Mouse (Mus musculus): ENCODE data around the gene 1500009C09Rik. TPM values are rescaled to one million over a fixed set of nuclear protein-coding genes. Genes with fewer than 3 reads are reported as not detected.

1500009C09Rik gene
- polyA plus RNA-seq, 1 experiment from 2014 or later: 0.35 TPM

DNA sequence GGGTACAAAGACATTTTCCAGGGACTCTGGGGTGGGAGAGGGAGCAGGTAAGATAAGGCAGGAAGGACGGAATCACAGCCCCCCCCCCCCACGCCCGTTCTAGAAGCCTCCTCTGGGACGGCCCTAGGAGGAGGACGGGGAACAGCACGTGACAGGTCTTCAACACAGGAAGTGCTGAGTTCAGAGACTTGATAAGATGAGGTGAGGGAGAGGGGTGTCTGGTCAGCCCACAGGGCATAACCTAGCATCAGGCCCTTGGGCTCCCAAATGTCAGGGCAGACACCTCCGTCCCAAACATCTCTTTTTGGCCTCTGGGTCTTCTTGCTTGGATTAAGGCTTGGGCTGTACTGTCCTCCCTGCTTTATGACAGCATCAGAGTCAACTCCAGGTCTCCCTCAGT is 28.9 kb upstream of the 1500009C09Rik start:
- H3K36me3 ChIP-seq (replicated peaks; ENCODE audit: control insufficient read depth, insufficient read depth, low read depth, low read length): no peaks in the 10 kb centered on the region
- H3K27ac ChIP-seq (replicated peaks; ENCODE audit: low read depth, low read length): no peak overlapping the region
- no peak overlapping the region for H3K4me2 ChIP-seq (ENCODE audit: low read depth, low read length)
- no peak overlapping the region for H3K9ac ChIP-seq (replicated peaks; ENCODE audit: low read length)
- no peak overlapping the region for H3K4me3 ChIP-seq (ENCODE audit: low read depth, low read length)
- H3K9me3 ChIP-seq (replicated peaks; ENCODE audit: control insufficient read depth, low read length): no peaks in the 10 kb centered on the region
- WGBS: 40% methylated on average over 7 of the region's 7 CpGs
- peaks cover 20% of the 10 kb centered on the region for H3K27me3 ChIP-seq (ENCODE audit: control insufficient read depth, insufficient read depth, low read length)
- DNase-seq (ENCODE audit: low spot score): no peak
- ATAC-seq (replicated peaks; ENCODE audit: insufficient number of reproducible peaks, low FRiP score, low TSS enrichment, low read depth): no peak
- H3K4me1 ChIP-seq (ENCODE audit: control insufficient read depth, insufficient read depth, low read length): 0 out of 2 replicates have a peak, but pooled peaks cover 2% of the 10 kb centered on the region

DNA sequence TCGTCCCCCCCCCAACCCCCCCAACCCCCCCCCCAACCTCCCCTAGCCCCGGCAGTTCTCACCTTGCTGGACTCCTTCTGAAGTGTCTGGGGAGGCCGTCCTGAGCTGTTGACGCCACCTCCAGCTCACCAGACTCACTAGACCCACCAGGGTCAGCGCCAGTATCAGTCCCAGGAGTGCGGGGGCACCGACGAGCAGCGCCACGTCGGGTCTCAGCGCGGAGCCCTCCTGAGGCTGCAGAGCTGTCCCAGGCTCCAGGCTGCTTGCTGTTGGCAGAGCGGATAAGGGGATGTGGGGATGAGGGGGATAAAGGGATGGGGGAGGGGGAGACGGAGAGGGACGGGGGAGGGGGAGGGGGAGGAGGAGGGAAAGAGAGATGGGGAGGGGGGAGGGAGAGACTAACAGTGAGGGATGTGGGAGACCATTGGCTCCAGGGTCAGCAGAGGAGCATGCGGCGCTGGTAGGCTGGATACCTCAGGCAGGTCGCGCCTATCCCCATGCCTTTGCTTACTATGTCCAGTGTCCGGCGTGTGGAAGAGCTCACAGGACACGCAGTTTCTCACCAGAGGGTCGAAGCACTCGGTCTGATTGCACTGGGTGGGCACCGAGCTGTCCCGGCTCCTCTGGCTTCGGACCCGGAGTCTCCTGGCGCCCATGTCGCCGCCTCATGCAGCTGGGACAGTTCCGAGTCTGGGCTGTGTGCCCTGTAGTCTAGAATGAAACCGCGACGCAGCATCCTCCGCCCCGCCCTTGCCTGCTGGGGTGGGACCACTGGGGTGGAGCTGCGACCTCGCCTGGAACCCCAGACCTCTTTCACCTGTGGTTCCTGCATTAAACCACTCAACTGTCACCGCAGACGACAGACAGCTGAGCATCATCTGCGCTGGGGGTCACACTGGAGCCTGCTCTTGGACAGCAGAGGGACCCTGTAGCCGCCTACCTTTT is 28.3 kb upstream of the 1500009C09Rik start, which contains the start of gene Tnfrsf13c:
Gene Tnfrsf13c (minus strand): TSS at position 713 of the 945 bp plus-strand sequence.
- Histone ChIP-seq H3K36me3 (replicated peaks; ENCODE audit: control insufficient read depth, insufficient read depth, low read depth, low read length) (no peaks in the 10 kb centered on the region), H3K4me3 (ENCODE audit: low read depth, low read length) (peak within 1 kb of the TSS; percentile 29), H3K9me3 (replicated peaks; ENCODE audit: control insufficient read depth, low read length) (no peaks in the 10 kb centered on the region), H3K4me1 (ENCODE audit: control insufficient read depth, insufficient read depth, low read length) (0 out of 2 replicates have a peak, but pooled peaks cover 2% of the 10 kb centered on the region), H3K27me3 (ENCODE audit: control insufficient read depth, insufficient read depth, low read length) (peaks cover 20% of the 10 kb centered on the region), H3K9ac (replicated peaks; ENCODE audit: low read length) (peak within 1 kb of the TSS; percentile 34), H3K27ac (replicated peaks; ENCODE audit: low read depth, low read length) (no peak within 1 kb of the TSS), H3K4me2 (ENCODE audit: low read depth, low read length) (peak within 1 kb of the TSS; percentile 63)
- ATAC-seq (replicated peaks; ENCODE audit: insufficient number of reproducible peaks, low FRiP score, low TSS enrichment, low read depth) (peak; percentile 60; the same call in 1 of the 2 replicates), DNase-seq (ENCODE audit: low spot score) (no peak)
- WGBS: 2% methylated on average over 39 of the region's 44 CpGs

DNA sequence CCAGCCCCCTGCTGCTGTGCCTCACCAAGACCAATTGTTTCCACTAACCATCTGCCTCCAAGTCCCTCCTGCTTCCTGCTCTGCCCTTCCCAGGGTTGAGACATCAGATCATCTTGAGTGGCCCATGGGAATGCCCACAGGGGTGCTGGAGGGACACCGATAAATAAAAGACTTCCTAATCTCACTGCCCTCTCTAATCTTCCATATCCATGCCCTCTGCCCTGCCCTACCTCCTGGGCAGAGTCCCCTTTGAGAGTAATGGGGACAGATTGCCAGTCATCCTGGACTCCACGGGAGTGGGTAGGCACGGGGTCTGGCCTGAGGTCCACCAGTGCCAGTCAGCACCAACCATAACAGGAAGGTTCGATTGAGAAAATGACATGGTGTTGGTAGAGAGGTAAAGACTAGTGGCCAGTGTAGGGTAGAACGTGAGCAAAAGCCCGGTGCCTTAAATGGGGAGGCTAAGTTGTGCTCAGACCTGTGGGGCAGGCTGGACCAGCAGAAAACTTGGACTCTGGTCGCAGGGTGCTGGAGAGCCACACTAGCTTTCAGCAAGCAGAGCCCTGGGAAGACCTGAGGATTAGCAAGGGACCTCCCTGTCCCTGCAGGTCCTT is 27.5 kb upstream of the 1500009C09Rik start:
- Histone ChIP-seq H3K36me3 (replicated peaks; ENCODE audit: control insufficient read depth, insufficient read depth, low read depth, low read length) (no peaks in the 10 kb centered on the region), H3K27me3 (ENCODE audit: control insufficient read depth, insufficient read depth, low read length) (peaks cover 20% of the 10 kb centered on the region), H3K4me1 (ENCODE audit: control insufficient read depth, insufficient read depth, low read length) (0 out of 2 replicates have a peak, but pooled peaks cover 2% of the 10 kb centered on the region), H3K27ac (replicated peaks; ENCODE audit: low read depth, low read length) (no peak overlapping the region), H3K9ac (replicated peaks; ENCODE audit: low read length) (no peak overlapping the region), H3K4me3 (ENCODE audit: low read depth, low read length) (no peak overlapping the region), H3K4me2 (ENCODE audit: low read depth, low read length) (no peak overlapping the region), H3K9me3 (replicated peaks; ENCODE audit: control insufficient read depth, low read length) (no peaks in the 10 kb centered on the region)
- WGBS: 34% methylated on average over 7 of the region's 7 CpGs
- DNase-seq (ENCODE audit: low spot score) (no peak), ATAC-seq (replicated peaks; ENCODE audit: insufficient number of reproducible peaks, low FRiP score, low TSS enrichment, low read depth) (no peak)

DNA sequence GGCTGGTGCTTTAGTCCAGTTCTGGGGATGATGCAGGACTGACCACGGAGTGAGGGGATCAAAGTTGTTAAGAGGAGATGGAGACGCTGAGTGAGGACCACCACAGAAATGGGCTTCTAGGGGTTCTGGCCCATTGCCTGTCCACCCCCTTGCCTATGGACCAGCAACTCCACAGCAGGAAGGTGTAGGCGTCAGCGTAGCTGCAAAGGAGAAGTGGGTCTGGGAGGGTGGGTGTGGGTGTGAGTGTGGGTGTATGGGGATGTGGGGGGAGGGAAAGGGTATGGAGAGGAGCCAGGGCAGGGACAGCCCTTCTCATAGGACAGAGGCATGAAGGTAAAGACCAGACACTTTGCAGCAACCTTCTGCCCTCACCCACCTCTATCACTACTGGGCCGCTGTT is 26.4 kb upstream of the 1500009C09Rik start:
- no peaks in the 10 kb centered on the region for H3K36me3 ChIP-seq (replicated peaks; ENCODE audit: control insufficient read depth, insufficient read depth, low read depth, low read length)
- DNase-seq (ENCODE audit: low spot score) (no peak), ATAC-seq (replicated peaks; ENCODE audit: insufficient number of reproducible peaks, low FRiP score, low TSS enrichment, low read depth) (no peak)
- no peak overlapping the region for H3K9ac ChIP-seq (replicated peaks; ENCODE audit: low read length)
- H3K27me3 ChIP-seq (ENCODE audit: control insufficient read depth, insufficient read depth, low read length): peaks cover 20% of the 10 kb centered on the region
- no peak overlapping the region for H3K27ac ChIP-seq (replicated peaks; ENCODE audit: low read depth, low read length)
- WGBS: 90% methylated on average over 5 of the region's 5 CpGs
- peaks cover 2% of the 10 kb centered on the region; the same call in 1 of the 2 replicates for H3K4me1 ChIP-seq (ENCODE audit: control insufficient read depth, insufficient read depth, low read length)
- H3K9me3 ChIP-seq (replicated peaks; ENCODE audit: control insufficient read depth, low read length): no peaks in the 10 kb centered on the region
- H3K4me3 ChIP-seq (ENCODE audit: low read depth, low read length): no peak overlapping the region
- H3K4me2 ChIP-seq (ENCODE audit: low read depth, low read length): no peak overlapping the region

DNA sequence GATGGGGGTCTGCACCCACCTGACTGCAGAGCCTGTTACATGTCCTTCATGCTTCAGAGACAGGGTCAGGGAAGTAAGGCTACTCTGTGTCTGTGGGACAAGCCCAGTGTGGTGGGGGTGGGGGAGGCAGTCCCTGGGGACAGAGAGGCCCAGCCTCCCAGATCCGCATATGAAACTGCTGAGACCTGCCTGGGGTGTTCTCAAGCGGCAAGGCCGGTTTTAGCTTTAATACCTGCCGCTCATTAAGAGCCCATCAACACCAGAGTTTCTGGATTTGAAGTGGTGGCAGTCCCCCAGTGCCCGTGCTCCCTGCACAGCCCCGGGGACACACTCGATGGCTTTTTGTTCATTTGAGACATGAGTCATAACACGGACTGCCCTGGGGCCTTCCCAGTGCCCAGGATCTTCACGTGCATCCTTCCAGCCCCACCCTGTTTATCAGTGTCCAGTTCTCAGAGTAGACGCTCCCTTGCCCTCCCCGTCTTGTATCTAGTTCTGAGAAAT is 22.6 kb upstream of the 1500009C09Rik start:
- H3K4me3 ChIP-seq (ENCODE audit: low read depth, low read length): no peak overlapping the region
- peaks cover 9% of the 10 kb centered on the region for H3K27me3 ChIP-seq (ENCODE audit: control insufficient read depth, insufficient read depth, low read length)
- no peaks in the 10 kb centered on the region for H3K9me3 ChIP-seq (replicated peaks; ENCODE audit: control insufficient read depth, low read length)
- H3K4me2 ChIP-seq (ENCODE audit: low read depth, low read length): no peak overlapping the region
- H3K9ac ChIP-seq (replicated peaks; ENCODE audit: low read length): no peak overlapping the region
- WGBS: 39% methylated on average over 11 of the region's 11 CpGs
- H3K27ac ChIP-seq (replicated peaks; ENCODE audit: low read depth, low read length): no peak overlapping the region
- DNase-seq (ENCODE audit: low spot score) (no peak), ATAC-seq (replicated peaks; ENCODE audit: insufficient number of reproducible peaks, low FRiP score, low TSS enrichment, low read depth) (0 out of 2 replicates have a peak, but pooled peaks have one; percentile 50)
- H3K4me1 ChIP-seq (ENCODE audit: control insufficient read depth, insufficient read depth, low read length): no peaks in the 10 kb centered on the region; the same call in 1 of the 2 replicates
- no peaks in the 10 kb centered on the region for H3K36me3 ChIP-seq (replicated peaks; ENCODE audit: control insufficient read depth, insufficient read depth, low read depth, low read length)

DNA sequence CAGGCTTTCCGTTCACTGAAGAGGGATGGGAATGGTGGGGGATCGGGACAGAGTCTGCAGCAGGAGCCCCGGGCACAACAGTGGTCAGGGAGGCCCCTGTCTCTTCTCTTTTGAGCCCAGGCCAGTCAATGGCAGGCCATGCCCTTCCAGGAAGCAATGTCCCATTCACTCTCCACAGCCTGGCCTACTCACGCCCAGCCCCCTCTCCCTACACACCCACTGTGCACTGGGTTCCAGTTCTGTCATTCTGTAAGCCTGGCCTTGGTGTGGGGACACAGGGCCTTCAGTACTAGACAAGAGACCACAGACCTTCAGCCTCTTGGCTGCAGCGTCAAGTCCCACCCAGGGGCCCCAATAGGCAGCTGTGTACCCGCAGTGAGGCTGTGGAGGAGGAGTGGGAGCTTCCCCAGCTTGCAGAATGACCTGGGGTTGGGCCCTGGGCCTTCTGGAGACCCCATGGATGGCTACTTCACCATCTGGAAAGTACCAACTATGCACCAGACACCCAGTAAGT is 22.0 kb upstream of the 1500009C09Rik start:
- H3K27ac ChIP-seq (replicated peaks; ENCODE audit: low read depth, low read length): no peak overlapping the region
- H3K27me3 ChIP-seq (ENCODE audit: control insufficient read depth, insufficient read depth, low read length): peaks cover 4% of the 10 kb centered on the region; the same call in 1 of the 2 replicates
- H3K36me3 ChIP-seq (replicated peaks; ENCODE audit: control insufficient read depth, insufficient read depth, low read depth, low read length): no peaks in the 10 kb centered on the region
- ATAC-seq (replicated peaks; ENCODE audit: insufficient number of reproducible peaks, low FRiP score, low TSS enrichment, low read depth) (no peak), DNase-seq (ENCODE audit: low spot score) (no peak)
- H3K4me2 ChIP-seq (ENCODE audit: low read depth, low read length): no peak overlapping the region
- no peak overlapping the region for H3K9ac ChIP-seq (replicated peaks; ENCODE audit: low read length)
- no peaks in the 10 kb centered on the region; the same call in 1 of the 2 replicates for H3K4me1 ChIP-seq (ENCODE audit: control insufficient read depth, insufficient read depth, low read length)
- WGBS: 64% methylated on average over 6 of the region's 6 CpGs
- H3K4me3 ChIP-seq (ENCODE audit: low read depth, low read length): no peak overlapping the region
- H3K9me3 ChIP-seq (replicated peaks; ENCODE audit: control insufficient read depth, low read length): no peaks in the 10 kb centered on the region

DNA sequence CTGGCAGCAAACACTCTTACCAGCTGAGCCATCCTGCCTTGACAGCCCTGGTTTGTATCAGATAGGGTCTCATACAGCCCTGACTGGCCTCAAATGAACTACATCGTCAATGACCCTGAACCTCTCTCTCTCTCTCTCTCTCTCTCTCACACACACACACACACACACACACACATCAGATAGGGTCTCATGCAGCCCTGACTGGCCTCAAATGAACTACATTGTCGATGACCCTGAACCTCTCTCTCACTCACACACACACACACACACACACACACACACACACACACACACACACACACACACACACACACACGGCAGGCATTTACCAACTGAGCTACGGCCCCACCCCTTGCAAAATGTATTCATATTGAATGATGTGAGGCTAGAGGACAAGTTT is 21.1 kb upstream of the 1500009C09Rik start:
- H3K9me3 ChIP-seq (replicated peaks; ENCODE audit: control insufficient read depth, low read length): no peaks in the 10 kb centered on the region
- WGBS: 84% methylated on average over 4 of the region's 4 CpGs
- no peaks in the 10 kb centered on the region; the same call in 1 of the 2 replicates for H3K4me1 ChIP-seq (ENCODE audit: control insufficient read depth, insufficient read depth, low read length)
- H3K27ac ChIP-seq (replicated peaks; ENCODE audit: low read depth, low read length): no peak overlapping the region
- no peaks in the 10 kb centered on the region for H3K36me3 ChIP-seq (replicated peaks; ENCODE audit: control insufficient read depth, insufficient read depth, low read depth, low read length)
- no peak overlapping the region for H3K9ac ChIP-seq (replicated peaks; ENCODE audit: low read length)
- no peak for DNase-seq (ENCODE audit: low spot score)
- H3K4me3 ChIP-seq (ENCODE audit: low read depth, low read length): no peak overlapping the region
- no peak overlapping the region for H3K4me2 ChIP-seq (ENCODE audit: low read depth, low read length)
- no peak; the same call in 1 of the 2 replicates for ATAC-seq (replicated peaks; ENCODE audit: insufficient number of reproducible peaks, low FRiP score, low TSS enrichment, low read depth)
- H3K27me3 ChIP-seq (ENCODE audit: control insufficient read depth, insufficient read depth, low read length): no peaks in the 10 kb centered on the region

Data from embryonic facial prominence, embryonic 11.5 days (tissue).